Mouse (Mus musculus) intestine, embryonic 16.5 days (tissue): ENCODE results near the gene Vps26c. TPM values are rescaled to one million over a fixed set of nuclear protein-coding genes. Genes with fewer than 3 reads are reported as not detected.
A peak's percentile ranks its signal among the peaks of the same experiment; 100 is the strongest.

Experiments used
- ATAC-seq: fragments of 200-750 bp; cut with Nextera tagmentation; 2 replicates; pipeline ENCODE4 v1.8.0; 2017; ENCODE audit warnings: moderate TSS enrichment, moderate library complexity
- H3K27ac ChIP-seq: fragments of 300-500 bp; sonication (generic); 2 replicates; pipeline ENCODE4 v1.5.1; 2014; ENCODE audit warnings: mild to moderate bottlenecking, low read length
- H3K27me3 ChIP-seq: fragments of 300-500 bp; sonication (generic); replicated peaks from 2 replicates; pipeline ENCODE4 v1.6.1; 2014; ENCODE audit warnings: low read length, control low read depth, mixed read lengths; ENCODE audit not compliant: control insufficient read depth, insufficient read depth
- H3K36me3 ChIP-seq: fragments of 300-500 bp; sonication (generic); 2 replicates; pipeline ENCODE4 v1.6.1; 2014; ENCODE audit warnings: low read length, control low read depth; ENCODE audit not compliant: control insufficient read depth, insufficient read depth
- H3K4me1 ChIP-seq: fragments of 300-500 bp; sonication (generic); 2 replicates; pipeline ENCODE4 v1.6.1; 2014; ENCODE audit warnings: low read length, control low read depth, mixed read lengths; ENCODE audit not compliant: control insufficient read depth, insufficient read depth
- H3K4me2 ChIP-seq: fragments of 300-500 bp; sonication (generic); 2 replicates; pipeline ENCODE4 v1.6.1; 2014; ENCODE audit warnings: low read depth, low read length, control low read depth
- H3K4me3 ChIP-seq: fragments of 300-500 bp; sonication (generic); 2 replicates; pipeline ENCODE4 v1.5.1; 2014; ENCODE audit warnings: mild to moderate bottlenecking, low read length
- H3K9ac ChIP-seq: fragments of 300-500 bp; sonication (generic); 2 replicates; pipeline ENCODE4 v1.6.1; 2014; ENCODE audit warnings: low read depth, low read length
- H3K9me3 ChIP-seq: fragments of 300-500 bp; sonication (generic); 2 replicates; pipeline ENCODE4 v1.6.1; 2016; ENCODE audit warnings: low read length, control low read depth; ENCODE audit not compliant: control insufficient read depth
- WGBS: fragments of 180-500 bp; shearing (Covaris S2); extraction: QIAGEN DNeasy Blood & Tissue Kit; methylation state at CpG from one replicate; pipeline ENCODE4 v1.1.7; 2014; 5-methylcytosine and 5-hydroxymethylcytosine counted together
- polyA plus RNA-seq: library from polyadenylated mRNA; unstranded; fragments of >200 nt; fragmentation: Nextera tagmentation; extraction: Ambion mirVana; gene quantifications from 2 replicates; pipeline ENCODE4 v1.2.1, GENCODE M21; 2015

Vps26c gene
- 67.7 and 71.8 TPM in 2 replicates for polyA plus RNA-seq

GRCm38 (mm10) chr16:94526344-94527151 lies at the start of gene Vps26c:
Gene Vps26c, minus strand, starts transcription at chr16:94526830.
- ATAC-seq: peak; percentile 92
- peak within 1 kb of the TSS; percentile 78 for H3K9ac ChIP-seq
- H3K4me1 ChIP-seq: peaks cover 28% of the 10 kb centered on the region
- H3K4me2 ChIP-seq: peak within 1 kb of the TSS; percentile 58
- no peaks in the 10 kb centered on the region for H3K9me3 ChIP-seq
- H3K27me3 ChIP-seq: no peaks in the 10 kb centered on the region
- H3K36me3 ChIP-seq: no peaks in the 10 kb centered on the region
- H3K27ac ChIP-seq: peak within 1 kb of the TSS; percentile 97
- H3K4me3 ChIP-seq: peak within 1 kb of the TSS; percentile 87
- WGBS: under 1% methylated on average over 92 of the region's 93 CpGs

- ATAC-seq: no peak
- H3K36me3 ChIP-seq: no peaks in the 10 kb centered on the region
- 0 out of 2 replicates have a peak overlapping the region, but pooled peaks have one; percentile 32 for H3K9ac ChIP-seq
- peak overlapping the region; percentile 2; the same call in 1 of the 2 replicates for H3K27ac ChIP-seq
- WGBS: 45% methylated on average over 5 of the region's 5 CpGs
- H3K4me2 ChIP-seq: no peak overlapping the region
- H3K4me3 ChIP-seq: no peak overlapping the region
- no peaks in the 10 kb centered on the region for H3K27me3 ChIP-seq
- H3K9me3 ChIP-seq: no peaks in the 10 kb centered on the region
- H3K4me1 ChIP-seq: peaks cover 47% of the 10 kb centered on the region
Observed at GRCm38 (mm10) chr16:94575757-94576156, 49.1 kb upstream of the Vps26c start.

- peak overlapping the region; percentile 7 for H3K4me2 ChIP-seq
Observed at GRCm38 (mm10) chr16:94574718-94575094, 48.1 kb upstream of the Vps26c start.

GRCm38 (mm10) chr16:94574025-94574717 lies 47.5 kb upstream of the Vps26c start:
- ATAC-seq: peak; percentile 46
- Histone ChIP-seq H3K36me3 (no peaks in the 10 kb centered on the region), H3K9me3 (no peaks in the 10 kb centered on the region), H3K4me2 (peak overlapping the region; percentile 7), H3K27me3 (no peaks in the 10 kb centered on the region), H3K27ac (peak overlapping the region; percentile 78), H3K4me3 (no peak overlapping the region), H3K4me1 (peaks cover 42% of the 10 kb centered on the region), H3K9ac (no peak overlapping the region)
- 64% methylated on average over 3 of the region's 3 CpGs for WGBS

More at GRCm38 (mm10) chr16:94574718-94575094, 48.1 kb upstream of the Vps26c start:
- H3K9me3 ChIP-seq: no peaks in the 10 kb centered on the region
- H3K27me3 ChIP-seq: no peaks in the 10 kb centered on the region
- H3K4me3 ChIP-seq: no peak overlapping the region
- ATAC-seq: peak; percentile 25
- no peak overlapping the region for H3K9ac ChIP-seq
- peaks cover 42% of the 10 kb centered on the region for H3K4me1 ChIP-seq
- no peaks in the 10 kb centered on the region for H3K36me3 ChIP-seq
- H3K27ac ChIP-seq: peak overlapping the region; percentile 78

- 26% methylated on average over 2 of the region's 2 CpGs for WGBS
- Histone ChIP-seq H3K9ac (peak overlapping the region; percentile 20; the same call in 1 of the 2 replicates), H3K36me3 (no peaks in the 10 kb centered on the region), H3K27ac (peak overlapping the region; percentile 57), H3K27me3 (no peaks in the 10 kb centered on the region), H3K4me2 (peak overlapping the region; percentile 30; the same call in 1 of the 2 replicates), H3K4me3 (no peak overlapping the region), H3K4me1 (peaks cover 41% of the 10 kb centered on the region), H3K9me3 (no peaks in the 10 kb centered on the region)
- ATAC-seq: no peak
Observed at GRCm38 (mm10) chr16:94572422-94572821, 45.8 kb upstream of the Vps26c start.

DNA sequence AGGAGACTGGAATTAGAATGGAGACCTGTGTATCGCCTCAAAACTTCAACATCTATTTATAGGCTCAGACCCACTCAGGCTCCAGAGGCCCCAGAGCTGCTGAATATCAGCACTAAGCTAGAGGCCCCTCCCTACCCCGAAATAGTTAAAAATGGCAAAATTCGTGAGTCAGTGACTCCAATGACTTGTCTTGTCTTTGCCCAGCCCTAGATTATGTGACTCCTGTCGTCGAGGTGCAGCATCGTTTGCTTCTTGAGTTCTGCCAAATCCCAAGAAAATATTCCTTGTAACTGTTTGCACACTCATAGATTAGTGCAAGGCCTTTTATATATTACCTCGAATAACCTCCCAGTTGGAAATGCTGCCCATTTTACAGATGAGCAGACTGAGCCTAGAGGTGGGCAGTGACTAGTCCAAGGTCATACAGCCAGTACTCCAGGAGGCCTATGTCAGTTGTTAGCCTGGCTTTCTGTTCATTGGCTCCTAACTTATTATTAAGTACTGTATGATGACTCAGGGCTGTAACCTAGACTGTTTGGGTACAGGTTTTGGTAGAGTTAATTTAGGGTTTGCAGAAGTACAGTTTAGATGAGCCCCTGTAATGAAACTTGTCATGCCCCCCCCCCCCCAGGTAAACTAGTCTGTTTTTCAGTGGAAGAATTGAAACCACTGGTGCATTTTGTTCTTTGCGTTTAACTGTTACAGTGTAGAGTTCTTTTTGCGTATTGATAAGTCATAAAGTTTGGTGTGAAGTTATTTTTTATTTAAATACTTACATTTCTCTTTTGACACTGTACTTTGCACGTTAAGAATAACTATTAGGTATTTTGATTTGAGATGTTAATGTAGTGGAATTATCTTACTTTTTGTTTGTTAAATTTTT lies 44.7 kb upstream of the Vps26c start:
- Histone ChIP-seq H3K27ac (peak overlapping the region; percentile 100), H3K4me2 (peak overlapping the region; percentile 86), H3K4me1 (peaks cover 39% of the 10 kb centered on the region), H3K4me3 (peak overlapping the region; percentile 97), H3K9me3 (no peaks in the 10 kb centered on the region), H3K9ac (peak overlapping the region; percentile 99), H3K27me3 (no peaks in the 10 kb centered on the region), H3K36me3 (no peaks in the 10 kb centered on the region)
- no peak for ATAC-seq
- 20% methylated on average over 10 of the region's 10 CpGs for WGBS

GRCm38 (mm10) chr16:94570361-94571041 lies 43.9 kb upstream of the Vps26c start:
- Histone ChIP-seq H3K9ac (peak overlapping the region; percentile 99), H3K4me1 (peaks cover 33% of the 10 kb centered on the region), H3K9me3 (no peaks in the 10 kb centered on the region), H3K27ac (peak overlapping the region; percentile 100), H3K4me2 (peak overlapping the region; percentile 86), H3K4me3 (peak overlapping the region; percentile 97), H3K27me3 (no peaks in the 10 kb centered on the region), H3K36me3 (no peaks in the 10 kb centered on the region)
- ATAC-seq: peak; percentile 23
- under 1% methylated on average over 77 of the region's 88 CpGs for WGBS

DNA sequence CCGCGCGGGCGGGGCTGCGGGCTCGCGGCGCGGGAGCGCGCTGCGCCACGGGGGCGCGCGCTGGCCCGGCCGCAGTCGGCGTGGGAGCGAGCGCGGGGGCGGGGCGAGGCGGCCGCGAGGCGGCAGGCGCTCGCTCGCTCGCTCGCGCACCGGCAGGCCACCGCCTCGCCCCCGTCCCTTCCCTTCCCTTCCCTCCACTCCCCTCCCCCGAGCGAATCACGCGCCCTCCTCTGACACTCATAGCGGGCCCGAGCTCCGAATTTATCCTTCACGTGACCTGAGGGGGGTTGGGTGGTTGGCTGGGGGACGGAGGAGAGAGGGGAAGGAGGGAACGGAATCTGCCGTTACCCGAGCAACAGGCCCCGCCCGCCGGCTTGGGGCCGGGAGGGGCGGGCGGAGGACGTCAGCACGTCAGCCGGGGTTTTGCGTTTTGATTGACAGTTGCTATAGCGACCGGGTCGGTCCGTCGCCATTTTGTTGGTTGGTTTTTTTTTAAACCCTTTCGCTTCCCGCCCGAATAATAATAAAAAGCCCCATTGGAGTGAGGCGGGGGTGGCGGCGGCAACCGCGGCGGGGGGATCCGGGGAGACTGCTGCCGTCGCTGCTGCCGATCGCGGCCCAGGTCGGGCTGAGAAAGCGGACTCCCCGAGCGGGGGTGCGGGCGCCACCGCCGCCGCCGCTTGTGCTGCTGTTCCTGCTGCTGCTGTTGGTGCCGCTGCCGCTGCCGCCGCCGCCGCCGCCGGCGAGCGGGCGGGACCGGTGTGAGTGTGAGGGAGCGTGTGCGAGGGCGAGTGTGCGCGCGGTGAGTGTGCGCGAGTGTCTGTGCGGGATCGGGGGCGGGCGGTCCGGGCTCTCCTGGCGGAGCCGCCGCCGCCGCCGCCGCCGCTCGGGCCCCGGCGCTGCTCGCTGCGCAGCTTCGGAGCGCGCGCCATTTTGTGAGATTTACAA lies 42.9 kb upstream of the Vps26c start, which contains the start of gene Dyrk1a:
Gene Dyrk1a (plus strand): TSS at position 782 of the 948 bp plus-strand sequence.
- Histone ChIP-seq H3K36me3 (no peaks in the 10 kb centered on the region), H3K27me3 (no peaks in the 10 kb centered on the region), H3K4me3 (peak within 1 kb of the TSS; percentile 97), H3K4me2 (peak within 1 kb of the TSS; percentile 86), H3K27ac (peak within 1 kb of the TSS; percentile 100), H3K4me1 (peaks cover 26% of the 10 kb centered on the region), H3K9ac (peak within 1 kb of the TSS; percentile 99), H3K9me3 (no peaks in the 10 kb centered on the region)
- ATAC-seq: peak; percentile 92
- WGBS: 1% methylated on average over 121 of the region's 133 CpGs
